Mouse (Mus musculus): ENCODE data around the gene Phc3.
A peak's percentile ranks its signal among the peaks of the same experiment; 100 is the strongest.

Gene Phc3

DNA sequence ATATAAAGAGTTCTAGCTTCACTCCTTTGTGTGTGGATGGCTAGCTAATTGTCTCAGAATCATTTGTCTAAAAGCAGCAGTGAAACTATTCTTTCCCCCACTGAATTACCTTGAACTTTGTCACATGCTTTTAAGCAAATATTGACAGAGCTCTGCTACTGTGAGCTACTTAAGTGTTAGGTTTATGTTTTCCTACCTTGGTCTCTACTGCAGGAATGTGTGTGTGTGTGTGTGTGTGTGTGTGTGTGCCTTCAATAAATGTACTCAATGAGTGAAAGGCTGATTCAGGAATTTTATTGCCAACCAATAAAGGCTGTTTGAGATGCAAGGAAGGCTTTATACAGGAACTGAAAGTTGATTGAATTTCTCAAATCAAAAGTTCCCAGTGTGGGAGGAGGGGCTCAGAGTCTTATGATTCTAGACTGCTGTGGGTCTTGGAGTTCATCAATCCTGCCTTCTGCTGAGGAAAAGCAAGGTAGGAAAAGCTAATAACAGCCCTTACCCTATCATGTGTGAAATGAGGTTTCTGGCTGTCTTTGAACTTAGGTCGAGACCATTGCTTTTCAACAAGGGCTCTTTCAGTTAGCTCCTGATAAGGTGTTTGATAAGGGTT is 7.9 kb upstream of the Phc3 start:
- DNase-seq, result no peak

DNA sequence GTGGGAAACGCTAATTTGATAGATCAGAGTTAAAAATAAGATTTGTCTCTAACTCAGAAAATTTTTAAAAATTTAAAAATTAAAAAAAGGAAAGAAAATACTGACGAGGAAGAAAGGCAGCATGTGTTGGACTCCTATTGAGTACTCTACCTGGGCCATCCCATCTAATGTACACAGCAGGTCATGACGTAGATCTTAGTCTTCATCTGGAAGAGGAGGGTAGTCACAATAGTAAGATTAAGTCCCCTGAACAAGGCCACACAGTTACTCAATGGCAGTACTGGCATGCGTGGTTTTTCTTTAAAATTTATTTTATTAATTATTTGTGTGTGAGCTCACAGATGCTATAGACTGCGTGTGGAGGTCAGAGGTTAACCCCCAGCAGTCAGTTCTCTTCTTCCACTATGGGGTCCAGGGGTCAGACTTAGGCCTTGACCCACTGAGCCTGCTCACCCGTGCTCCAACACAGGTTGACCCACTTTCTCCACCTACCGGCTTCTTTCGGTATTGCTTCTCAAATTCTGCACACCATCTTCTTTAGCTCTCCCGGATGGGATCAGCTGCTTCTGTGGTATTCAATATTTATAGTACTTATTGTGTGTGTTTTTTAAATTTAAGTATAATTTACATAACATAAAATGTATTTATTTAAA is 6.0 kb upstream of the Phc3 start:
- peak; percentile 82 for DNase-seq

DNA sequence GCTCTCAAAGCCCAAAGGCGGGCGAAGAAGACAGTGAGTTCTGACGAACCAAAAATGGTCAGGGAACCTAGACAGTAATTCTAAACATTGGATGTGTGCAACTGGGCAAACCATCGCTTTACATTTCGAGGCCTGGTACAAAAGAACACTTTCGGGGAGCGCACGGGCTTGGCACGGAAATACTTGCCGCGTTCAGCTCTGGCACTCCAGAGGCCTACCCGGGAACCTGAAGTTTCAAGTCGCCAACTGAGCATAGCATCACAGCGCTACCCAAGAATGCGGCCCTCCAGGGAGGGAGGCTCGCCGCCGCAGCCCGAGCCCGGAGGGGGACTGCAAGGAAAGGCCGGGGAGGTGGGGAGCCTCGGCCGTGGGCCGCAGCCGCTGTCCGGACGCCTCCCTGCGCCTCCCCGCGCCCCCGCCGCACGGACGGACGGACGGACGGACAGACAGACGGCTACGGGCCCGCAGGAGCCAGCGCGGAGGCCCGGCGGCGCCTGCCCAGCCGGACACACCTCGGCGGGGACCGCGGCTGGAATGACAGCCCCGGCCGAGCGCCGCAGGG is 603 bp downstream of the Phc3 start:
- DNase-seq, result peak; percentile 71

DNA sequence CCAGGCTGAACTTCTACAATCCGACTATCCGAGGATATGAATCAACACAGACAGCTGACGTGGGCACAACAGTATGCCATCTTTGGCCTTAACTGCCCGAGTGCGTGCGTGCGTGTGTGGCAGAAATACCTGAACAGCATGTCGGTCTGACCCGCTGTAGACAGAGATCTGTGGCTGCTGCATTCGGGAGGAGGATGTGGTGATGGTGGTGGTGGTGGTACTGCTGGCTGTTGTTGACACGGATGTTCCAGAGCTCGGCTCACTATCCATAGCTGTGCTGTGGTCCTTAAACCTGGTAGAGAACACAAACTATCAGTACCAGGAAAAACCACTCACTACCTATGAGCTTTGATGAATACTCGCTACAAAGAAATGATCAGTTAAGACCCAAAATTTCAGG is 3.6 kb downstream of the Phc3 start:
- DNase-seq, result no peak

DNA sequence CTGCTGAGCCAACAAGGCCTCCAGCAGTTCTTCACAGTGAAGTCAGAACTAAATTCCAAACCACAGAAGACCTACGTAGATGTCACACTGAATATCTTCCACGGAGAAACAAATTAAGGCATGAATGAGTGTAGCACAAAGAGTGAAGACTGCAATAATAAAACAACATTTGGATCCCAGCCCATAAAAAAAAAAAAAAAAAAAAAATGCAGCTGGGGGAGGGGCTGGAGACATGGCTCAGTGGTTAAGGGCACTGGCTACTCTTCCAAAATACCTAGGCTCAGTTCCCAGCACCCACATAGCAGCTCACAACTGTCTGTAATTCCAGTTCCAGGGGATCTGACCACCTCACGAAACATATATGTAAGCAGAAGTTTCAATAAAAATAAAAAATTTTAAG is 5.0 kb downstream of the Phc3 start:
- no peak for DNase-seq

DNA sequence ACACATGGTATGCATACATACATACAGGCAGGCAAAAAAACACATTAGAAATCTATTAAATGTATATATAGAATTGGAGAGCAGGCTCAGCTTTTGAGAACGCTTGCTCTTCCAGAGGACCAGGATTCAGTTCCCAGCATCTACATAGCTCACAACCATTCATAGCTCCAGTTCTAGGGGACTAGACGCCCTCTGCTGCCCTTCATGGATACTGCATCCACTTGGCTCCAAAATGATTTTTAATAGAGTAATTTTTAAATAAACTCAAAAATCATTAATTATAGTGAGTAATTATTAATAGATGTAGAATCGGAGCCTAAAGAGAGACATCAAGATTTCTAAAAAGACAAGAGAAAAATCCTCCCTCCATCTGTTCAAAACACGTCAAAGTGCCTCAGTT is 6.1 kb downstream of the Phc3 start:
- no peak for DNase-seq

DNA sequence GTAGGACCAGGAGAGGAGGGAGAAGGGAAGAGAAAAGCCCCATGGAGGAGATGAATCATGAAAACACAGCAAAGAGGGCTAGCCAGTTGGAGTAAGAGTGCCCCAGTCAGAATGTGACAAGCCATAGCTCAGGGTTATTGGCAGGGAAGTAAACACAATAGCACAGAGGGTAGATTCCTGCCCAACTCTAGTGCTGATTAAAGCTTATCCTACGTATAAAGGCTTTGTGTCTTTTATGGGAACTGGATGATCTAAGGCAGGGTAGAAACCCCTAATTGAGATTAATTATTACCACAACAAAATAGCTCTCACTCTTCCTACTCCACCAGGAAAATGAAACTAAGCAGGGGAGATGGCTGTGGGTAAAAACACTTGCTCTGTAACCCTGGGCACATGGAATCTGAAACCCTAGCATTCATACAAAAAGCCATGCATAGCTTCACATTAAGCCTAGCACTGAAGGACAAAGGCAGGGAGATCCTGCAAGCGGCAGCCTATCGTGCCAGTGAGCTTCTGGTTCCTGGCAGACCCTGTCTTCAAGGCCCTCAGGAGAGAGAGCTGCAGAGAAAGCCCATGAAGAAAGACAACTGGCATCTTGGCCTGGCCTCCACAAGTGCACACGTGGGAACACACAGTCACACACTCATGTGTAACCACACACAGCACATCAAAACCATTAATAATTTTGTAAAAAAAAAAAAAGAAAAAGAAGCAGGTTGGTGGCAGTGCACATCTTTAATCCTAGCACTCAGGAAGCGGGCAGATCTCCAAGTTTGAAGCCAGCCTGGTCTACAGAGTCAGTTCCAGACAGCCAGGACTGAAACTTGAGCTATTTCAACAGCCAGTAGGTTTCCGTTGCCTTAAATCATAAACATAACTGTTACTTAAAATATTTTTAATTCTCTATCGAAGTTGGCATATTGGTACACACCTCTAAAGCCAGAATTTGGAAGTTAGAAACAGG is 9.1 kb downstream of the Phc3 start:
- no peak for DNase-seq

DNA sequence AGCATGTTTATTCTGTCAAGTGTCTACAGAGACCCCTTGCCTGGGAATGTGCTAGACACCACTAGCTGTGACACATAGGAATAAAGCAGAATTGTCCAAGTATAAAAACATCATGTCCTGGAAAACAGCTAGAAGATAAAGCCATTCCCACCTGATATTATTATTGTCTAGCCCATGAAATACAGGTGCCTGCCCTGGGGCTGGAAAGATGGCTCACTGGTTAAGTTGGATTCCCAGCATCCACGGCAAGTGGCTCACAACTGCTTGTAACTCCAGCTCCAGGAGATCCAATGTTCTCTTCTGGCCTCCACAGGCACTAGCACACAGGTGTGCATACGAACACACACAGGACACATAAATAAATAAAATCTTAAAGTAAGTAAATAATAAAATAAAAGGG is 10.5 kb downstream of the Phc3 start:
- no peak for DNase-seq

DNA sequence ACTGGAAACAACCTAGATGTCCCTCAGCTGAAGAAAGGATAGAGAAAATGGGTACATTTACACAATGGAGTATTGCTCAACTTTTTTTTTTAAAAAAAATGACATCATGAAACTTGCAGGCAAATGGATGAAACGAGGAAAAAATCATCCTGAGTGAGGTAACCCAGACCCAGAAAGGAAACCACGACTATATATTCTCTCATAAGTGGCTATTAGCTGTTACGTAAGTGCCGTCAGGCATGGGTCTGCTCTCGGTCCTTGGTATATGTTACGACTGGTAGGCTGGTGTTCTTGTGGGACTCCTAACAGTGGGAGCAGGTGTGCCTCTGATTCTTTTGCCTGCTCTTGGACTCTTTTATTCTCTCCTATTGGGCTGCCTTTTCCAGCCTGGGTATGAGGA is 12.9 kb downstream of the Phc3 start:
- no peak for DNase-seq

DNA sequence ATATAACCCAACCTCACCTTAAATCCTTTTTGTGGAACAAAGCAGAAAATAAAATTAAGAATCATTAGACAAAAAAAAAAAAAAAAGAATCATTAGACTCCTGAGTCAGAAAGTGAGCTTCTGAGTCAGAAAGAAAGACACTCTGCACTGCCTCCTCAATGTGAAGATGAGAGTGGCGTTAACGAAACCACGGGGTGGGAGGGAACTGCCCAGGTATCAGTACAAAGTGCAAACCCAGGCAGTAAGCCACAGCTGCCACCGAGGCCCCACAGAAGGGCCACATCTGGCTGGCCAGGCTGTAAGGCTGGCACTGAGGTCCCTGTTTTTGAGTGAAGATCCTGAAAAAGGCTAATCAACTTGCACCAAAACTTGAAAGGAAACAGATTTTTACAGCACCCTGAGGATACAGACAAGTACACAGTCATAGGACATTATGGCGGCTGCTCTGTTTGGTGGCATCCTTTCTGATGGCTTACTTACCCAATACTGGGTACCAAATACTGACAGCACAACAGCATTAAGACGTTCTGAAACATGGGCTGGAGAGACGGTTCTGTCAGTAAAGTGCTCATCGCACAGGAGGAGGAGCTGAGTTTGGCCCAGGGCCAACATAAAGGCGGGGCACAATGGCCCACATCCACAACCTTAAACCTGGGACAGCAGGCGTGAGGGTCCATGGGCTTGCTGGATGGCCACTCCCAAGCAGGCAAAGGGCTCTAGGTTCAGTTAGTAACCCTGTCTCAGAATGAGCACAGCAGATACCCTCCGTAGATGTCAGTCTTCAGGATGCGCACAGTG is 16.7 kb downstream of the Phc3 start:
- DNase-seq, result no peak

DNA sequence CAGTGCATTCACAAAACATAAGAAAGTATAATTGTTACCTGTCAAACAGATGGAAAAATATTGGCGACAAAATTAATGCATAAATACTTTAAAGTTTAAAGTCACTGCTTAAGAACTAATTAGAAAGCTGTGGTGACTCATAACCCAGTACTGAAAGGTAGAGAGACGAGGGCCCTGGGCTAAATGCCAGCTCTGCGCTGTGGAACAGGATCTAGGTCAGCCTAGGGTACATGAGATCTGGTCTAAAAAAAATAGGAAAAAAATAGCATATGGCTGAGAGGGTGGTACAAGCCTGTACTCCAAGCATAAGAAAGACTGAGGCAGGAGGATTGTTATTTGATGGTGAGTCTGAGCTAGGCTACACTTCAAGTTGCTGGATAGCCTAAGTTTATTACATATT is 17.6 kb downstream of the Phc3 start:
- DNase-seq, result no peak

DNA sequence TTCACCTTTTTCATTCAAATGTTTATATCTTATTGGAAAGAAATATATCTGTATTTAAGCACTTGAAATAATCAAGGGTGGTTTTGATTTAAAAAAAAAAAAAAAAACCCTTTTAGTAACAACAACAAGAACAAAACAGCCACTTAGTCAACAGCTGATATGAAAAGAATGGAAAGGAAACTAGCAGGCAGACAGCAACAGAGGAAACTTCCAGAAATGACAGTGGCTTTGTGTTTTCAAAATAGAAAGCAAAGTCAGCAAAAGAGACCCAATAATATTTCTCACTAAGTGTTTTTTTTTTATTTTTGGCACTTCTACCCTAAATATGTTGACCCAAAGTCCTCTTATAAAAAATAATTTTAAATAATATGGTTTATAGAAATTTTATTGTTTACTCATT is 34.8 kb downstream of the Phc3 start:
- DNase-seq, result no peak

DNA sequence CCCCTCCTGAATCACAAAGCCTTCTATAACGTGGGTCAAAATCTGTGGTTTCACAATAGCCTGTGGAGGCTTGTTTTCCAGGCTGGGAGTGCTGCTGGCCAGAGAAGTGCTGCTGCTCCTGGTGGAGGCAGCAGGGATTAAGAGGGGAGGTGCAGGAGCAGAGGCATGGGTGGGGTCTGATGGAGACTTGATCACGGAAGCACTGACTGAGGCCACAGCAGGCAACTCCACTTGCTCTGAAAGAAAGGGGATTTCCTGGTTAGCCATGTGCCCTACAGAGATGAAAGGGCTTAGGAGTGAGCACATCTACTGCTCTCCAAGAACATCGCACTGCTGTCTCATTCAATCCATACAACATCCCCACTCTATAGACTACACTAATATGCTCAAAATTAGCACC is 39.4 kb downstream of the Phc3 start:
- no peak for DNase-seq

DNA sequence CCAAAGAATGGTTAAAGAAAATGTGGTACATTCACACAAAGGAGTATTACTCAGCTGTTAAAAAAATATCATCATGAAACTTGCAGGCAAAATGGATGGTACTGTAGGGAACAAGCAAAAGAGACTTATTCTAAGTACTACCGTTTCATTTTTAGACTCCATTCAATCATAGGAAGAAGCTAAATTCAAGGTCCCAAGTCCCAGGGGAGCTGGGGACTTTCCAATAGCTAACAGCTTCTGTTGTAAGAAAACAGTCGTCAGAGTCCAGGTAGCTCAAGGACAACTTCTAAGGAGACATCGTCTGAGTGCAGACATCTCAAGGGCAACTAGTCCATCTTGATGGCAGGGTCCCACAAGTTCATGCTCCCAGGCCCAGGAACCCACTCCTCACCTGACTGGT is 41.6 kb downstream of the Phc3 start:
- DNase-seq, result no peak

DNA sequence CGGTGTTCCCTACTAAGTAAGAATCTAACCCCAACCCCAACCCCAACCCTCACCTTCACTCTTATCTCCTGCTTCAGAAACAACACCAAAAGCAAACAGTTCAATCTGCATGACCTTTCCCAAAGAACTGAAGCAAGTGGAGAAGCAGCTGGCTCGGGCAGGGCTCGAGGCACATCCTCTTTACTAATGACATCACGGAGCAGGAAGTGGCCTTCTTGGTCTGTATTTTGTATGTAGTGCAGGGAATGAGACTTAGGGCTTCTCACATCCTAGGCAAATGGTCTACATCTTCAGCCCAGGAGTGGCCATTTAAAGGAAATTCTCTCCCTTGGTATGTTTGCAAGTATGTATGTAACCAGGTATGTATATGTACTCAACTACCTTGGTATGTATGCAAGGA is 52.1 kb downstream of the Phc3 start:
- DNase-seq, result no peak

DNA sequence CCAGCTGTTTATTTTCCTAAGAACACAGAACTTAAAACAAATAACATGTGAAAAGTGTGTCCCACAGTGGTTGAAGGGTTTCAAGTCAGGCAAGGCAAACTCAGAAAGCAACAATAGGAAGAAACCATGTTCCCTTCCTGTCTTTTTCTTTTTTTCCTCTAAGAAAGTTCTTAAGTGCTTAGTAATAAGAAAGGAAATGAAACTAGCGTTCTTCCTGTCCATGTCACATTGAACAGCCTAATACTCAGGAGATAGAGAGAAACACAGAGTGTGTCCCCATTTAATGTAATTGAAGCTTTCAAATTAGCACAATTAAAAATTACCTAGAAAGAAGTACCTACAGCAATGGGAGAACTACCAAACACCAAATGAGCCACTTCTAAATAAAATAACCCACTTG is 64.6 kb downstream of the Phc3 start:
- no peak for DNase-seq

DNA sequence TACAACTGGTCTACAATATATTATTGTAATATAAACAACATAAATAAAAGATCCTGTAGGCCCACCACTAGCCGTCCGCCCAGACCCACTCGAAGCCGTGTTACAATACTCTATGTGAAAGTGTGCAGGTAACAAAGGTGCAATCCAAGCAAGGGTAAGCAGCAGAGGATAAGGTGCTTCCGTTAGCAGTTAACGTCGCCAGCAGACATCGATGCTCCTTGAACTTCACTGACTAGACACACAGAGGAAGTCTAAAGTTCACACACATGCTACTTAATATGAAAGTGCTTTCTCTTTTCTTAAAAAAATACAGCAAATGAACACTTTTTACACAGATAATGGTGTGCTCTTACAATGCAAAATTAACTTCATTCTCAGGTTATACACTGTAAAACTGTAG is 69.8 kb downstream of the Phc3 start:
- no peak for DNase-seq

DNA sequence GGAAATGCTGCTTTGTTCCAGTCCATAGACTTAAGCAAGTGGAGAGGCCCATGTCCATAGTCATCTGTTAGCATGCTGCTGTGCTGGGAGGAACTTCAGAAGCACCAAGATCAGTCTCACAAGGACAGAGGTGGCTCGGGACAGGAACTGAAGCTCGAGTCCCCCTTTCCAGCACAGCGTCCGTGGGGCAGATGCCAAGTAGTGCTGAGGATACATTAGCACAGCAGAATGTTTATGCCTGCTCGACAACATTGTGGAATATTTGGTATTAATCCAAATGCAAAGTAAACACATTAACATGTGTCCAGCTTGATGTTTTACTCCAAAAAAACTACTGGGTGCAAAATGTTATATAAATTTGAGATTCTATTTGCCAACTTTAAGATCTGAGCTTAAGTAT is 72.5 kb downstream of the Phc3 start:
- no peak for DNase-seq

DNA sequence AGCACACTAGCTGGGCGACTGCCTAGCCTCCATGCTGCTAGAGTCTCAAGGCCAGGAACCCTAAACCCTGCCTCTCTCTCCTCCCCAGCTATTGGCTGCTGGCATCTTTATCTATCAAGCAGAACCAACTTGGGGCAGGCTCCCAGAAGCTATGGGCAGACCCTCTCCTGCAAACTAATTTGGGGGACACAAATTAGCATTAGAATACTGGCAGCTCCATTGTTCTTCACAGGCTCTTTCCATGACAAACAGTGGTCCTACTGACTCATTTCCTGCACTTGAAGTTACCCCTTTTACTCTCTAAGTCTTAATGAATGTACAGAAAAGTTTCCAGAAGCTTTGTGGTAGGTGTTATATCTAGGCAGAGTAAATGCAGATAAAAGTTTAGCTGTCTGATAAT is 80.2 kb downstream of the Phc3 start:
- DNase-seq, result no peak

DNA sequence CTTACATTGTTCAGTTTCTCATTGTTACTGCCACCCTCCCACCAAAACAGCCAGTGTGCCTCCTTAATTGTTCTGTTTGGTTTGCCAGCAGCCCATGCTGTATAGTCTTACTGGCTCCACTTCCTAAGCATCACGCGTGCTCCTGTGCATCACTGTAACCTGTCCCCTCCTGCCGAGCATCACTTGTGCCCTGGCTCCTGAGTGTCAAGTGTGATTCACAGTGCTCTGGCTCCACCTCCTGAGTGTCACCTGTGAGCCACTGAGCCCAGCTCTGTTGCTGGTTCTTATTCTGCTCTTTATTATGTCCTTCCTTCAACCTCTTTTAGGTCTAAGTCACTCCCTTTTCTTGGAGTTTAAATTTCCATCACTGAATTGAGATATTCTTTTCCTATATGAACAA is 81.8 kb downstream of the Phc3 start:
- DNase-seq, result no peak

DNA sequence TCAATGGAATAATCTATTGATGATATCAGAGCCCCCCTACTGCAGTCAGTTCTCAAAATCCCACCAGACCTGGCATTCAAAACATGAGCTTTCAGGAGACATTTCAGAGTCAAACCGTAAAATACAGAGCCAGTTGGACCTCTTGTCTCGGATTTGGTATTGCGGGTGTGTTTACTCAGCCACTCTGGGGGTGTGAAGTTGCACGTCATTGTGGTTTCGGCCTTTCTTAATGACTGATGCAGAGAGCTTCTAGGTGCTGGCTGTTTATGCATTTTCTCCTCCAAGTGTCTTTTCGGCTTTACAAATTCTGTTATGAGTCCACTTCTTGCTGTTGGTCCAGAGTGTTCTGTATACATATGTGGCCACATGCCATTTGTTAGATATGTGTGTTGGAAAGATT is 92.5 kb downstream of the Phc3 start:
- no peak for DNase-seq

DNA sequence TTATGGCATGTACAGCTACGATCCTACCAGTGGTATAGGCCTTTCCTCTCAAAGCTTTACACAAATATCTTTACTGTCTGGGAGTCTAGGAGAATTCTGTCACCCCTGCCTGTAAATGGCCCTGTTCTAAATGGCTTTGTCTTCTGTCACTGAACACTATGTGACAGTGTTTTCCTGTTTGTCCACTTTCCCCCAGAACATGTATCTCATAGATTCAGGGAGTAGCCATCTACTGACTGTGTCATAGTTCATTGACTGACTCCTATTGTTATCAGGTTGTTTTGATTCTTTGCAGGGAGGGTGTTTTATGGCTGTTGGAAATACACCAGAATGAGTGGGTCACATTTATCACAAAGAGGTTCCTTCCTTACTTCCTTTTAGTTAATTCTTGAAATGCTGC is 99.2 kb downstream of the Phc3 start:
- no peak for DNase-seq

DNA sequence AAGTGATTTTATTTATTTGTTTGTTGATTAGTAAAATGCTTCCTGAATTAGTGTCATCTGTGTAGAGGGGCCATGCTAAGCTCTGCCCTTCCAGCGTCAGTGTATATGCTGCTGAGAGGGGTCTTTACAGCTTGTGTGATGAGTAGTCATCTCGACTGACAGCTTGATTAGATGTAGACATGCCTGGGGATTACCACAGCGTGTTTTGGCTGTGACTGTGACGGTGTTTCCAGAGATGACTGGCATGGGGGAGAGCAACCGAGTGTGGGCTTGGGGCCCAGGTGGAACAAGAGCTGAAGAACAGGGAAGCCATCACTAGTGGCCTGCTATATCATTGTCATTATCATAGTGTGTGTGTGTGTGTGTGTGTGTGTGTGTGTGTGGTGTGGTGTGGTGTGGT is 100.6 kb downstream of the Phc3 start:
- DNase-seq, result no peak
